Mouse (Mus musculus) forebrain, embryonic 14.5 days (tissue): ENCODE measurements around the gene Copg2. TPM values are rescaled to one million over a fixed set of nuclear protein-coding genes. Genes with fewer than 3 reads are reported as not detected.

Source experiments
- ATAC-seq: fragments of 200-750 bp; cut with Nextera tagmentation; 2 replicates; pipeline ENCODE4 v1.8.0; 2017; ENCODE audit warnings: mild to moderate bottlenecking, moderate library complexity
- DNase-seq: peaks from one replicate; pipeline ENCODE4 v3.0.0-alpha.2; 2015; ENCODE audit warnings: low spot score
- H3K27ac ChIP-seq: fragments of 300-500 bp; sonication (generic); 2 replicates; pipeline ENCODE4 v1.5.1; 2014; ENCODE audit warnings: low read depth, mild to moderate bottlenecking, control low read depth, low read length, moderate library complexity
- H3K27me3 ChIP-seq: fragments of 300-500 bp; sonication (generic); replicated peaks from 2 replicates; pipeline ENCODE4 v1.6.1; 2014; ENCODE audit warnings: low read length, control low read depth, mixed read lengths; ENCODE audit not compliant: control insufficient read depth, insufficient read depth
- H3K36me3 ChIP-seq: fragments of 300-500 bp; sonication (generic); 2 replicates; pipeline ENCODE4 v1.6.1; 2014; ENCODE audit warnings: low read length, control low read depth; ENCODE audit not compliant: control insufficient read depth, insufficient read depth
- H3K4me1 ChIP-seq: fragments of 300-500 bp; sonication (generic); 2 replicates; pipeline ENCODE4 v1.6.1; 2014; ENCODE audit warnings: antibody characterized with exemption, low read length, control low read depth; ENCODE audit not compliant: control insufficient read depth, insufficient read depth
- H3K4me2 ChIP-seq: fragments of 300-500 bp; sonication (generic); 2 replicates; pipeline ENCODE4 v1.6.1; 2014; ENCODE audit warnings: mild to moderate bottlenecking, control low read depth, low read length
- H3K4me3 ChIP-seq: fragments of 300-500 bp; sonication (generic); 2 replicates; pipeline ENCODE4 v1.5.1; 2014; ENCODE audit warnings: low read depth, low read length, control low read depth
- H3K9ac ChIP-seq: fragments of 300-500 bp; sonication (generic); 2 replicates; pipeline ENCODE4 v1.6.1; 2014; ENCODE audit warnings: mild to moderate bottlenecking, low read length, control low read depth, moderate library complexity
- H3K9me3 ChIP-seq: fragments of 300-500 bp; sonication (generic); replicated peaks from 2 replicates; pipeline ENCODE4 v1.6.1; 2016; ENCODE audit warnings: low read length, control low read depth, mixed read lengths; ENCODE audit not compliant: control insufficient read depth
- WGBS: fragments of 180-500 bp; shearing (Covaris S2); extraction: QIAGEN DNeasy Blood & Tissue Kit; methylation state at CpG from one replicate; pipeline ENCODE4 v1.1.7; 2014; 5-methylcytosine and 5-hydroxymethylcytosine counted together
- polyA plus RNA-seq: library from polyadenylated mRNA; unstranded; fragments of >200 nt; fragmentation: Nextera tagmentation; extraction: Ambion mirVana; gene quantifications from 2 replicates; pipeline ENCODE4 v1.2.1, GENCODE M21; 2014

Copg2 gene
- polyA plus RNA-seq, 1 experiment from 2014 or later: 37.2 TPM

DNA sequence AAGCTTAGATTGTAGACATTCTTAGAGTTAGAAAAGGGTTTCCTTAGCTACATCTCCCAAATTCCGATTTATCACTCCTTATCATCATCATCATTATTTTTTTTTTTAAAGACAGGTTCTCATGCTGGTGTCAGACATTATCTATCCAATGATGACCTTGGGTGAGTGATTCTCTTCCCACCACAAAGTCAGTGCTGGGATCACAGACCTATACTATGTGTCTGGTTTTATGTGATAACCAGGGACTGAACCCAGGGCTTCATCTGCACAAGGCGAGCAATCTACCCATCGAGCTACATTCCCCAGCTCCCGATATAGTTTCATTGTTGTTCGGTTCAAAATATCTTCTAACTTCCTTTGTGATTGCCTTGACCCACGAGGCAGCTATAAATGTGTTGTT, 183.1 kb downstream of the Copg2 start:
- 90% methylated on average over 6 of the region's 6 CpGs for WGBS
- Histone ChIP-seq H3K9me3 (no peaks in the 10 kb centered on the region), H3K4me2 (no peak overlapping the region), H3K4me3 (no peak overlapping the region), H3K9ac (no peak overlapping the region), H3K27ac (no peak overlapping the region), H3K36me3 (no peaks in the 10 kb centered on the region), H3K27me3 (no peaks in the 10 kb centered on the region), H3K4me1 (peaks cover 13% of the 10 kb centered on the region; the same call in 1 of the 2 replicates)
- ATAC-seq (no peak), DNase-seq (no peak)

DNA sequence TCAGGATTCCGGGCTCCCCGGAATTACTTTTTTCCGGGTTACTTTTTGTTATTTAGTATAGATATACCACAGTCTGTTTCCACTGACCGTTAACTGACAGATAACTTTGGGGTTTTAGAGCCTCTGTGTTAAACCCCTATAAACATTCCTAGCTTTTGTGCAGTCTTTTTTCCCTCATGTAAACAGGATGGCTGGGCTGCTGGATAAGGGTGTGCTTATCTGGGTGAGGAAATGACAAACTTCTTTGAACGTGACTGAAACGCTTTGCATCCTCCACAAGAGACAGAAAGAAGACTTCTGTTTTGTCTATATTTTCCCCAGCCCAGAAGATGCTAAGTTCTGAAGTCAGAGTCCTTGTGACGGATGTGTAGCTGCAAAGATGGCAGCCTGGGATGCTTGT, 184.1 kb downstream of the Copg2 start:
- Histone ChIP-seq H3K4me1 (peaks cover 13% of the 10 kb centered on the region; the same call in 1 of the 2 replicates), H3K9ac (no peak overlapping the region), H3K36me3 (no peaks in the 10 kb centered on the region), H3K9me3 (no peaks in the 10 kb centered on the region), H3K27ac (no peak overlapping the region), H3K4me3 (no peak overlapping the region), H3K4me2 (no peak overlapping the region), H3K27me3 (no peaks in the 10 kb centered on the region)
- no peak for DNase-seq
- ATAC-seq: no peak
- 74% methylated on average over 7 of the region's 7 CpGs for WGBS

DNA sequence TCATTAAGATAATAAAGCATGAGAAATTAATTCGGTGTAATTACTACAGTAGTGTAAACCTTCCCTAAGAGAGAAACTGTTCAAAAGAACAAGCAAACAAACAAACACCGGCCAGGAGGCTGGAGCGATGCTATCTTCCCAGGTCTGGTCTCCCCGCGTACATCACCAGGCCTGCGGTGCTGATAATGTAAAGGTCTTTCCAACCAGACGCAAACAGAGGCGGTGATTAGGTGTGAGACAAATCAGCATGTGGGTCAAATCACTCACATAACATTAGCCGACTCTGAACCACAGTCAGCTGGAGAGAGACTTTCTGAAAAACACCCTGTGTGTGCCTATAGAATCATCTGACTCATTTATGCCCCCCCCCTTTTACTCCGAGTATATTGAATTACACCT, 185.2 kb downstream of the Copg2 start:
- H3K36me3 ChIP-seq: no peaks in the 10 kb centered on the region
- H3K27ac ChIP-seq: no peak overlapping the region
- H3K27me3 ChIP-seq: no peaks in the 10 kb centered on the region
- ATAC-seq (no peak), DNase-seq (no peak)
- H3K9ac ChIP-seq: no peak overlapping the region
- no peak overlapping the region for H3K4me3 ChIP-seq
- H3K9me3 ChIP-seq: no peaks in the 10 kb centered on the region
- H3K4me2 ChIP-seq: no peak overlapping the region
- 69% methylated on average over 10 of the region's 10 CpGs for WGBS
- H3K4me1 ChIP-seq: peaks cover 13% of the 10 kb centered on the region; the same call in 1 of the 2 replicates

DNA sequence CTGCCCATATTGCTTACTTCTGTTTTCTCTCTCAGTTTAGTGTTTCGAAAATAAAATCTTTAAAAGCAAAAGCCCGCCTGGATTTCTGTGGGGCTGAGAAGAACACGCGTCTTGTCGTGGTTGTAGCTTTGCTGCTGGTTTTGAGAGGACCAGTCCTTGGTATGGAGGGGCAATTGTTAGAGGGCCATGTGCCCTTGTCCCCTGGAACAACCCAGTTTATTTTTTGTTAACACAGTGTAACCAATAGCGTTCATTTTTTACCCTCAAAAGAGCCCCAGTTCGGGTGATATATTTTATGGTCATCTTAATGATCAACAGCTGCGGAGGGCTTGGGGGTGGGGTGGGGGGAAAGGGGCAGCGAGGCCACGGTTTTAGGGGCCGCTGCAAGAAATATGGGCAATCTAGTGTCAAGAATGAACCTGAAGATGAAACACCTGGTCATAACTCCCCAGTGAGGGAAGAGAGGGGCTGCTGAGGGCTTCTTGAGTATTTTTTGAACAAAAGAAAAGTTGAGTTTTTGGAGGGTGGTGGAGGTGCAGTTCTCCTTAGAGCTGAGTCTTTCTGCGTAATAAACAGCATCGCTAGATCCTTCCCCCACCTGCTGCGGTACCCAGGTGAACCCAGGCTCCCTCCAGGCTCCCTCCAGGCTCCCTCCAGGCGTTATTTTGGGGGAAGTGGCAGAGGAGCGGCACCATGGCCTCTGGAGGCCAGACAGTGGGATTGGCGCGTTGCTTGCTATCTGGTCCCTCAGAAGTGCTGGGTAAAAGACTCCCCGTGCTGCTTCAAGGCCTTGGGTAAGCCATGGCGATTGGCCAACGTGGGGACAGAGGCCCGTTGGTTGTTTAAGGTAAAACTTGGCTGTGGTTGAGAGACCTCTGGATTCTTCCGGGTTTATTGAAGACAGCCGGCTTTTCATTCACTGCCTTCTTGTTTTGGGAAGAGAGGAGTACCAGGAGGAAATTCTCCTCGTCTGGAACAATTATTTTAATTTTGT, 185.9 kb downstream of the Copg2 start:
- DNase-seq: no peak
- WGBS: 70% methylated on average over 25 of the region's 25 CpGs
- no peak overlapping the region for H3K4me2 ChIP-seq
- H3K27ac ChIP-seq: no peak overlapping the region; the same call in 1 of the 2 replicates
- no peak overlapping the region for H3K9ac ChIP-seq
- no peak overlapping the region for H3K4me3 ChIP-seq
- H3K27me3 ChIP-seq: no peaks in the 10 kb centered on the region
- no peak for ATAC-seq
- H3K9me3 ChIP-seq: no peaks in the 10 kb centered on the region
- no peaks in the 10 kb centered on the region for H3K36me3 ChIP-seq
- peaks cover 11% of the 10 kb centered on the region; the same call in 1 of the 2 replicates for H3K4me1 ChIP-seq

DNA sequence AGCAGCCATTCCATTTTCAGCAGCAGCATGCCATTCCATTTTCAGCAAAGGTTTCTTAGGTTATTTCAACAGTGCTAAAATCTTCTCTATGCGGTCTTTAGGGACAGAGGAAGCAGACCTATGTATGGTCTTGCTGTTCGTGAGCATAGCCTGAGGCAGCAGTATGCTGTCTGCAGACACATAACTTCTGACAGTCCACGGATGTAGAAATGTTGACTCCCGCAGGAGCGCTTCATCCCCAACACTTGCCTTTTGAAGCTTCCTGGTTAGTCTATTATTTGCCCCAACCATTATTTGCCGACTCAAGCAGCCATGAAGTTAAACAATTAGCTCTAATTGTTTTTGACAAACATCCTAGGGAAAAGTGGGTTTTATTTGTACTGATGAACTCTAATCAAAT, 187.5 kb downstream of the Copg2 start:
- Histone ChIP-seq H3K27me3 (no peaks in the 10 kb centered on the region), H3K27ac (no peak overlapping the region), H3K4me2 (no peak overlapping the region), H3K9ac (no peak overlapping the region), H3K36me3 (no peaks in the 10 kb centered on the region), H3K9me3 (no peaks in the 10 kb centered on the region), H3K4me3 (no peak overlapping the region), H3K4me1 (peaks cover 8% of the 10 kb centered on the region; the same call in 1 of the 2 replicates)
- DNase-seq (no peak), ATAC-seq (no peak)
- 13% methylated on average over 6 of the region's 6 CpGs for WGBS

DNA sequence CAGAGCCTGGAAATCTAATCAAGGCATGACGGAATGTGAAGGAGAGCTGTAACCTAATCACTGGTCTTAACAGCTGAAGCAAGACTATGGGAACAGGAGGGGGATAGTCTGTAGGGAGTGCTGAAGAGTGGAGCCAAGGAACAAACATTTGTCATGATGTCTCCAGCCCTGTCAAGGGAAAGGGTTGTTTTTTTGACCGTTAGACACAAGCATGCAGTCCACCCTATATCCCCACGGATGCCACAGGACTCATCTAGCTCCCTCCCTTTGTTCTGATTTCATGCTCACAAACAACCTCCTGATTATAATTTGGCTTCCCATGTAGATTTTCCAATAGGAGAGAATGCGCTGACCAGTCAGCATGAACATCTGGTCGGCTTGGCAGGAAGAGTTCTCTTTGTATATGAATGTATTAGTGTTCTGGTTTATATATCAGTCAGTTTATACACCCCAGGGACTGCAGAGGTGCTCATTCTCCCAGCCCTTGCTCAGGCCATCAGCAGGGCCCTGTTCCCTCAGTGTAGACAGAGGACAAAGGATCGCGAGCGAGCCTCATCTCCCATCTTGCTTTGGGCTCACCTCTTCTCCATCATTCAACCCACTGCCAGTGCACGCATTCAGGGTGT, 192.5 kb downstream of the Copg2 start:
- H3K4me3 ChIP-seq: no peak overlapping the region
- H3K9me3 ChIP-seq: no peaks in the 10 kb centered on the region
- H3K4me1 ChIP-seq: peaks cover under 1% of the 10 kb centered on the region; the same call in 1 of the 2 replicates
- 95% methylated on average over 9 of the region's 9 CpGs for WGBS
- H3K27ac ChIP-seq: no peak overlapping the region
- no peak for ATAC-seq
- DNase-seq: no peak
- H3K9ac ChIP-seq: no peak overlapping the region
- H3K36me3 ChIP-seq: no peaks in the 10 kb centered on the region
- no peaks in the 10 kb centered on the region for H3K27me3 ChIP-seq
- no peak overlapping the region for H3K4me2 ChIP-seq

DNA sequence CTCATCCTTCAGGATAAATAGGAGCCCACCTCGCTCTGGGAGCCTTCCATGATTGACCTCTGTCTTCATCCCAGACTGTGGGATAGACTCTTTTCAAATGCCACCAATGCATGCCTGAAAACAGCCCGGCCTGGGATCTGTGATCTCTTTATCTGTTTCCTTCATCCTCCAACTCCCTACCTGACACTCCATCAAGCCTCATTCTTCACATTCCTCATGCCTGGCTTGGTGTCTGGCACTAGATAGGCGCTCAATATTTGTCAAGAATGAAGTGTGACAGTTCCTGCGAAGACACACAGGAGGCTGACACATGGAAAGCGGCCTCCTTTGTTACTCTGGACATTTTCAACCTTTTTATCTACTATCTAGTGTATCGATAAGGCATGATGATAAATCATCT, 193.1 kb downstream of the Copg2 start:
- H3K9me3 ChIP-seq: no peaks in the 10 kb centered on the region
- no peak overlapping the region for H3K27ac ChIP-seq
- DNase-seq (no peak), ATAC-seq (no peak)
- H3K36me3 ChIP-seq: no peaks in the 10 kb centered on the region
- no peaks in the 10 kb centered on the region for H3K27me3 ChIP-seq
- WGBS: 88% methylated on average over 6 of the region's 6 CpGs
- H3K4me3 ChIP-seq: no peak overlapping the region
- no peak overlapping the region for H3K4me2 ChIP-seq
- no peaks in the 10 kb centered on the region for H3K4me1 ChIP-seq
- H3K9ac ChIP-seq: no peak overlapping the region

DNA sequence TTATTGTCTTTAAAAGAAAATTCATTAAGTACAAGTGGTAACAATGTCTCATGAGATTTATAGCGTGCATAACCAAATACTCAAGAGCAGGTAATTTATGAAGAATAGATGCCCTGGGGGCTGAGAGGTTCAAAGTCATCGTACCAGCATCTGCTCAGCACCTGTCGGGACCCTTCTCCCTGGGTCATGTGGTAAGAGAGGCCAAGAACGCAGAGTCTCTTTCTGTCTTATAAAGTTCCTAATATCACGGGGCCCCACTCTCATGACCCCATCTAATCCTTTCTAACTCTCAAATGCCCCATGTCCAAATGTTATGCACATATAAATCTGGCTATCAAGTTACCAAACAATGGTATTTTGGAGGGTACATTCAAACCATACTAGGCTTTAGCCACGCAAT, 193.7 kb downstream of the Copg2 start:
- H3K27me3 ChIP-seq: no peaks in the 10 kb centered on the region
- H3K4me2 ChIP-seq: no peak overlapping the region
- H3K9me3 ChIP-seq: no peaks in the 10 kb centered on the region
- no peak for ATAC-seq
- no peak overlapping the region for H3K9ac ChIP-seq
- H3K27ac ChIP-seq: no peak overlapping the region
- WGBS: 92% methylated on average over 6 of the region's 6 CpGs
- no peaks in the 10 kb centered on the region for H3K4me1 ChIP-seq
- no peak for DNase-seq
- no peak overlapping the region for H3K4me3 ChIP-seq
- no peaks in the 10 kb centered on the region for H3K36me3 ChIP-seq

DNA sequence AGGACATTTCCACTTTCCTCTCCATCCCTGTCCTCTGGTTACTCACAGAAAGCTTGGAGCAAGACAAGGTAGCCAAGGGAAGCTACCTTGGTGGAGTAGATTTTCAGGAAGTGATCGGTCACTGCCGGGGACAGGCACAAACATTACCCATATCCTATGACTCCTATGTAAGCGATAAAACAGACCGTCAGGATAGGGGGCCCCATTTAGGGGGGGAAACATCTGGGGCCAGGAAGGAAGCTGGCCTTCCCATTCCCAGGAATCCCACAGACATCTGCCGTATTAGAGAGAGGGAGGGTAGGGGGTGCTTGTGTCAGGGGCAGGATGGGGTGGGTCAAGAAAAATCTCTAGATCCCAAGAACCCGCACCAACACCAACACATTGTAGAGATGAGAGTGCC, 196.4 kb downstream of the Copg2 start:
- ATAC-seq: no peak
- WGBS: 89% methylated on average over 6 of the region's 6 CpGs
- Histone ChIP-seq H3K9ac (no peak overlapping the region), H3K27me3 (no peaks in the 10 kb centered on the region), H3K4me2 (no peak overlapping the region), H3K4me3 (no peak overlapping the region), H3K9me3 (no peaks in the 10 kb centered on the region), H3K27ac (no peak overlapping the region), H3K36me3 (no peaks in the 10 kb centered on the region), H3K4me1 (no peaks in the 10 kb centered on the region)
- DNase-seq: no peak
